Mouse (Mus musculus): Measurements from ENCODE around the gene Rasgrp3.

DNA sequence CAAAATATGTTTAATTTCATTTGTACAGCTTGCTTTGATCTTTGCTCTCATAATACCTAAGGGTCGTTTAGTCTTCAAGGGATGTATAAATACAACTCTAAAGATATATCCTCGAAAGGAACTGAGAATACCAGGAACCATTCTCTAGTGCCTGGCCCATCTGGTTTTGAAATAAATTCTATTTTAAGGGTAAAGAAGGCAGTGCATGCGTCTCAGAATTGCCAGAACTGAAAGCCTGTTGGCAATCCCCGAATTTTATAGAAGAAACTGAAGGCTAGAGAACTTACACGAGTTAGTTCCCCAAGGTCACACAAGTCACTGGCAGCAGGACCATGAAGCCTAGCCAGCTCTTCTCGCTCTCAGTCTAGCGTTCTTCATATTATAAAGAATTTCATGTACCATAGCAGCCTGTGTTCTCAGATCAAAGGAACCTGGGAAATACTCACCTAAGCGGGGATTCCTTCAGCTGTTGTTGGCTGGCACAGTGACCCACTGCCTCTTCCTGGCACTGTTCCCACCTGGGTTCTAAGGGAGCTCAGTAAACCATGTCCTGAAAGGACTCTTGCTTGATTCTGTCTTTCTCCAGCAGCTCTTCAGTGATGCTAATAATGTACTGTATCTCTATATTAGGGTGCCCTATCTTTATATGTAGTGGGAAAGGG, 83.7 kb downstream of the Rasgrp3 start:
- no peak for TF ChIP-seq CTCF (IDR thresholded peaks at IDR 0.05; ENCODE audit: low read depth)
- TF ChIP-seq EP300 (optimal IDR thresholded peaks at IDR 0.05) = no peak
